Mouse (Mus musculus): ENCODE results near the gene Slc24a4. TPM values are rescaled to one million over a fixed set of nuclear protein-coding genes. Genes with fewer than 3 reads are reported as not detected.
A peak's percentile ranks its signal among the peaks of the same experiment; 100 is the strongest.

The Slc24a4 gene
- polyA plus RNA-seq, 1 experiment from 2014 or later, result 0.18 TPM

DNA sequence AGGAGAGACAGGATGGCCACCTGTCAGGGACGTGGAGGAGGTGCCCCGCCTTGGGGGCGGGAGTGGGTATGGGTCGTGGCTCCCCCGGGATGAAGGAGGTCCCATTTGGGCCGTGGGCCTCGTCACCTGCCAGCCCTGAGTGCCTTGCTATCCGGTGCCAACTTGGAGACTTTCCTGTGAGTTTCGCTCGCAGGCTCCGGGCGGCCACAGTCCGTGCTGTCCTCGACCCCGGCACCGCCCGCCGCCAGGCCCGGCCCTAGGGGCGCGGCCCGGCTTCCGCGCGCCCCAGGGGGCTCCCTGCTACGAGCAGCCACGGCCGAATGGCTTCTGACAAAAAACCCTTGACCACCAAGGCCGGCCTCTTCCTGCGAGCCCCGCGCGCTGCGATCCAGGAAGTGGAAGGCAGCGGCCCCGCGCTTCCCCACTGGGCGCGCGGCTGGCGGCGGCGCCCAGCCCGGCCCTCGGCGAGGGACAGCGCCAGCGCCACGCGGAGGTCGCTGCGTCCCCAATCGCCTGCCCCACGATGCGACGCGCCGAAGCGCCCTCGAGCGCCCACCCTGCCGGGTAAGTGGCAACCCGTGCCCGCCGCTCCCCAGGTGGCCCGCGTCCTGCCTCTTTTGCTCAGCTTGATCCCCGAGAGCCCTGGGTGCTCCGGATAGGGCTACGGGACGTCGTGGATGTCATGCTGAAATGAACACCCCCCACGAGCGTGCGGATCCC lies 154.4 kb downstream of the Slc24a4 start, which contains the start of gene Rin3:
Gene Rin3 (plus strand): TSS at position 286 of the 720 bp plus-strand sequence.
- 0 out of 2 replicates have a peak, but pooled peaks cover 5% of the 10 kb centered on the region for H3K9me3 ChIP-seq (replicated peaks; ENCODE audit: control insufficient read depth, low read length)
- peak within 1 kb of the TSS; percentile 97 for H3K4me2 ChIP-seq (ENCODE audit: low read depth, low read length)
- under 1% methylated on average over 75 of the region's 75 CpGs for WGBS
- peak within 1 kb of the TSS; percentile 81 for H3K27ac ChIP-seq (ENCODE audit: low read length)
- peaks cover 44% of the 10 kb centered on the region for H3K4me1 ChIP-seq (ENCODE audit: control insufficient read depth, insufficient read depth, low read length)
- H3K27me3 ChIP-seq (ENCODE audit: control insufficient read depth, insufficient read depth, low read length), result no peaks in the 10 kb centered on the region
- H3K9ac ChIP-seq (ENCODE audit: low read length), result peak within 1 kb of the TSS; percentile 90
- peak; percentile 61 for ATAC-seq (ENCODE audit: insufficient read depth, low FRiP score)
- H3K36me3 ChIP-seq (ENCODE audit: control insufficient read depth, insufficient read depth, low read length), result no peaks in the 10 kb centered on the region
- peak within 1 kb of the TSS; percentile 70 for H3K4me3 ChIP-seq (replicated peaks; ENCODE audit: low read length)

DNA sequence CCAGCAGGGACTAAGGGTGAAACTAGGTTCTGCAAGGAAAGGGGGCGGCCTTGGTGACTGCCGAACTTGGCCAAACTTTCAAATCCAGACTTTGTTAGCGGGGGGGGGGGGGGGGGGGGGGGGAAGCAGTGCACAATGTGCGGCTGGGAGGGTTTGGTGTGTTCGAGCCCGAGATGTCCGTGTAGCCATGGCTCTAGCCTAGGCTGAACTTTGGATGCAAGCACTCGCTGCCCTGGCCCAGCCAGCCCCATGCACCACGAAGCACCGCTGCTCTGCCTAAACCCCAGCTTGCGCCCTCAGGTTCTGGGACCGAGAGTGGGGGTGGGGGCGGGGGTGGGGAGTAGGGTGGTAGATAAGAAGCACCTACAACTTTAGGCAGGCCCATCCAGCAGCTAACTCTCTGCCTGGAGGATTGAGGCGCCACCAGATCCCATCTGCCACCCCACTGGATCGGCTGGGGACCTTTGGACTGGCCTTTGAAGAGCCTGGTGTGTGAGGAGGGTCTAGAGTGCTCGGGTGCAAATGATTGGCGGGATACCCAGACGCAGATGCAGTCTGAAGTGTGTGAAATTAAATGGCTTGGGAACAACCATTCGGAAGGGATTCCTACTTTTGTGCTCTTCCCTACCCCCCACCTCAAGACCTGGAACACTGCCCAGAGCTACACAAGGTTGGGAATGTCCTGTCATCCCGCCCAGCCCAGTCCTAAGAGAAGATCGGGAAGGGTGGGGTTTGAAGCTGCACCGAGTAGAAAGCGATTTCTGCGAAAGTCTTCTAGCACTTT lies 155.1 kb downstream of the Slc24a4 start:
- peaks cover 52% of the 10 kb centered on the region for H3K4me1 ChIP-seq (ENCODE audit: control insufficient read depth, insufficient read depth, low read length)
- H3K27me3 ChIP-seq (ENCODE audit: control insufficient read depth, insufficient read depth, low read length), result no peaks in the 10 kb centered on the region
- H3K4me3 ChIP-seq (replicated peaks; ENCODE audit: low read length), result peak overlapping the region; percentile 70
- 0 out of 2 replicates have a peak, but pooled peaks cover under 1% of the 10 kb centered on the region for H3K9me3 ChIP-seq (replicated peaks; ENCODE audit: control insufficient read depth, low read length)
- peak; percentile 54; the same call in 1 of the 2 replicates for ATAC-seq (ENCODE audit: insufficient read depth, low FRiP score)
- 4% methylated on average over 22 of the region's 24 CpGs for WGBS
- peak overlapping the region; percentile 97 for H3K4me2 ChIP-seq (ENCODE audit: low read depth, low read length)
- H3K9ac ChIP-seq (ENCODE audit: low read length), result peak overlapping the region; percentile 90
- peak overlapping the region; percentile 81 for H3K27ac ChIP-seq (ENCODE audit: low read length)
- H3K36me3 ChIP-seq (ENCODE audit: control insufficient read depth, insufficient read depth, low read length), result no peaks in the 10 kb centered on the region

- Histone ChIP-seq H3K4me1 (ENCODE audit: control insufficient read depth, insufficient read depth, low read length) (peaks cover 56% of the 10 kb centered on the region), H3K4me2 (ENCODE audit: low read depth, low read length) (peak overlapping the region; percentile 97), H3K9ac (ENCODE audit: low read length) (peak overlapping the region; percentile 90), H3K4me3 (replicated peaks; ENCODE audit: low read length) (peak overlapping the region; percentile 70), H3K9me3 (replicated peaks; ENCODE audit: control insufficient read depth, low read length) (no peaks in the 10 kb centered on the region), H3K36me3 (ENCODE audit: control insufficient read depth, insufficient read depth, low read length) (no peaks in the 10 kb centered on the region), H3K27ac (ENCODE audit: low read length) (peak overlapping the region; percentile 81), H3K27me3 (ENCODE audit: control insufficient read depth, insufficient read depth, low read length) (no peaks in the 10 kb centered on the region)
- 20% methylated on average over 9 of the region's 9 CpGs for WGBS
- ATAC-seq (ENCODE audit: insufficient read depth, low FRiP score), result no peak
Measured at GRCm38 (mm10) chr12:102284267-102284610, 155.7 kb downstream of the Slc24a4 start.

DNA sequence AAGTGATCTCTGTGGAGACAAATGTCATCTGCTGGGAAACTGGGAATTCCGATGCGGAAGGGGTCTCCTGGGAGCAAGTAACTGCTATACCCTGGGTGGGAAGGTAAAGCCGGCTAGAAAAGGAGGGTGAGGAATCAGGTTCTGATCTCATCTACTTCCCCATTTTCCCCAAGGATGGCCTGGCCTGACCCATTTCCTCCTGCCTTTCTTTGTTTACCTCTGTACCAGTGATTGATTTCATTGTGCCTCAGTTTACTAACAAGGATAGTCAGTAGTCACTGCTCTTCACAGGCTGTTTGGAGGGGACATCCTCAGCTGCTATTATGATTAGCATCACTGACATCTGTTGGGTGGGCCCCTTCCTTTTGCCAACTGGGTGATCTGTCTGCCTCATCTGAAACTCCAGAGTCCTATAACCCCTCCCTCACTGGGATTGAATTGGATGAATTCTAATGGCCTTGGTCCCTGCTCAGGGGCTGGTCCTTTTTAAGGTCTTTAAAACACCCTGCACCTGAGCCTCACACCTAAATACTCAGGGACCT lies 156.2 kb downstream of the Slc24a4 start:
- peaks cover 56% of the 10 kb centered on the region for H3K4me1 ChIP-seq (ENCODE audit: control insufficient read depth, insufficient read depth, low read length)
- H3K27me3 ChIP-seq (ENCODE audit: control insufficient read depth, insufficient read depth, low read length), result no peaks in the 10 kb centered on the region
- no peaks in the 10 kb centered on the region for H3K9me3 ChIP-seq (replicated peaks; ENCODE audit: control insufficient read depth, low read length)
- peak overlapping the region; percentile 97 for H3K4me2 ChIP-seq (ENCODE audit: low read depth, low read length)
- WGBS, result 25% methylated on average over 3 of the region's 3 CpGs
- no peaks in the 10 kb centered on the region for H3K36me3 ChIP-seq (ENCODE audit: control insufficient read depth, insufficient read depth, low read length)
- peak overlapping the region; percentile 81 for H3K27ac ChIP-seq (ENCODE audit: low read length)
- ATAC-seq (ENCODE audit: insufficient read depth, low FRiP score), result no peak
- H3K4me3 ChIP-seq (replicated peaks; ENCODE audit: low read length), result peak overlapping the region; percentile 70
- H3K9ac ChIP-seq (ENCODE audit: low read length), result peak overlapping the region; percentile 90

DNA sequence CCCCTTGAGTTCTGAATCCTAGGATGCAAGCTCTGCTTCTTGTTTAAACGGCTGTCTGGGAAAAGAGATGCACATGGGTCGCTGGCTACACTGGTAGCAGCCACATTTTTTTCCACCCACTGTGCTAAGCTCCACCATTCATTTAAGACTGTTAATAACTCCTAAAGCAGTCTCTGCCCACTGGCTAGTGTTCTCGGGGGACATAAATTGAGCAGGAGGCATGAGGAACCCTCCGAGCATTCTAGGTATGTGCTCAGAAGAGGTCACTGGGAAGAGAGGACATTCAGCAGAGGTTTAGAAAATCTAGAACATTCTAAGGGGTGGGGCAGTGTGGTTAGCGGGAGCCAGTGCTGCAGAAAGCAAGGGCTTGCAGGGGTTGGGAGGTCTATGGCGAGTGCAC lies 156.8 kb downstream of the Slc24a4 start:
- H3K4me2 ChIP-seq (ENCODE audit: low read depth, low read length), result peak overlapping the region; percentile 97; the same call in 1 of the 2 replicates
- H3K27me3 ChIP-seq (ENCODE audit: control insufficient read depth, insufficient read depth, low read length), result no peaks in the 10 kb centered on the region
- no peak for ATAC-seq (ENCODE audit: insufficient read depth, low FRiP score)
- H3K27ac ChIP-seq (ENCODE audit: low read length), result peak overlapping the region; percentile 23; the same call in 1 of the 2 replicates
- WGBS, result 66% methylated on average over 6 of the region's 6 CpGs
- H3K9me3 ChIP-seq (replicated peaks; ENCODE audit: control insufficient read depth, low read length), result no peaks in the 10 kb centered on the region
- peaks cover 56% of the 10 kb centered on the region for H3K4me1 ChIP-seq (ENCODE audit: control insufficient read depth, insufficient read depth, low read length)
- no peak overlapping the region for H3K4me3 ChIP-seq (replicated peaks; ENCODE audit: low read length)
- H3K9ac ChIP-seq (ENCODE audit: low read length), result peak overlapping the region; percentile 90; the same call in 1 of the 2 replicates
- H3K36me3 ChIP-seq (ENCODE audit: control insufficient read depth, insufficient read depth, low read length), result no peaks in the 10 kb centered on the region

GRCm38 (mm10) chr12:102285779-102286178 lies 157.2 kb downstream of the Slc24a4 start:
- H3K4me1 ChIP-seq (ENCODE audit: control insufficient read depth, insufficient read depth, low read length), result peaks cover 56% of the 10 kb centered on the region
- H3K36me3 ChIP-seq (ENCODE audit: control insufficient read depth, insufficient read depth, low read length), result no peaks in the 10 kb centered on the region
- no peaks in the 10 kb centered on the region for H3K9me3 ChIP-seq (replicated peaks; ENCODE audit: control insufficient read depth, low read length)
- no peak overlapping the region for H3K27ac ChIP-seq (ENCODE audit: low read length)
- no peaks in the 10 kb centered on the region for H3K27me3 ChIP-seq (ENCODE audit: control insufficient read depth, insufficient read depth, low read length)
- H3K9ac ChIP-seq (ENCODE audit: low read length), result no peak overlapping the region
- H3K4me2 ChIP-seq (ENCODE audit: low read depth, low read length), result no peak overlapping the region
- no peak overlapping the region for H3K4me3 ChIP-seq (replicated peaks; ENCODE audit: low read length)
- WGBS, result 57% methylated on average over 5 of the region's 5 CpGs
- no peak for ATAC-seq (ENCODE audit: insufficient read depth, low FRiP score)

GRCm38 (mm10) chr12:102286681-102287414 lies 158.3 kb downstream of the Slc24a4 start:
- Histone ChIP-seq H3K9me3 (replicated peaks; ENCODE audit: control insufficient read depth, low read length) (no peaks in the 10 kb centered on the region), H3K4me2 (ENCODE audit: low read depth, low read length) (peak overlapping the region; percentile 13; the same call in 1 of the 2 replicates), H3K4me1 (ENCODE audit: control insufficient read depth, insufficient read depth, low read length) (peaks cover 61% of the 10 kb centered on the region), H3K27me3 (ENCODE audit: control insufficient read depth, insufficient read depth, low read length) (no peaks in the 10 kb centered on the region), H3K36me3 (ENCODE audit: control insufficient read depth, insufficient read depth, low read length) (no peaks in the 10 kb centered on the region), H3K9ac (ENCODE audit: low read length) (peak overlapping the region; percentile 37; the same call in 1 of the 2 replicates), H3K4me3 (replicated peaks; ENCODE audit: low read length) (no peak overlapping the region), H3K27ac (ENCODE audit: low read length) (peak overlapping the region; percentile 84)
- WGBS, result 35% methylated on average over 10 of the region's 10 CpGs
- ATAC-seq (ENCODE audit: insufficient read depth, low FRiP score), result peak; percentile 37; the same call in 1 of the 2 replicates

DNA sequence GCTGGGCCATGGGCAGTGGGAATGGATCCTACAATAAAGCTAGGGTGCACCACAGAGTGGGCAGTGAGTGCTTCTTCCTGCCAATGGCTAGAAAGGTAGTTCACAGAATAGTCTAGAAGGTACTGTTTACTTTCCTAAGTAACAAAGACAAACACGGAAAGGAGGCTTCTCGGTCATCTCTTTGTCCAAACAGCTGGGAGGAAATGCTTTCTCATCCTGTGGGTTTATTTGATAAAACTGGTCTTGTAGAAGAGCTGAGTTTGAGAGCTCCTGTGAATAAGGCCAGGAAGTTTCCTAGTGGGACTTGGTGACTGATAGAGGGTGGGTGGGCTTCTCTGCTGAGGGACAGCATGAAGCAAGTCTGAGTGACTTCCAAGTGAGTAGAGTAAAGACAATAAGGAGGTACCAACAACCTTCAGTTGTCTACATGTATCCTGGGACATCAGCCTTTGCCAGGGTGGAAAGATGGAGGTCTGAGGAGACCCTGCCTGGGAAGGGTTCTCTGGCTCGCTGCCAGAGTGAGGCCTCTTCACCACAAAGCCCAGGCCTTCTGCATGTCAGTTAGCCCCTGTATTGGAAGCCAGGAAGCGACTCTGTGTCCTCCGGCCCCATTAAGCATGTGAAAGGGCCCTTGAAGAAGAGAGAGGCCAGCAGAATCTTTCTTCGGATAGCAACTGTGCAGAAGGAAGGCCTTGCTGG lies 159.5 kb downstream of the Slc24a4 start:
- WGBS, result 45% methylated on average over 6 of the region's 6 CpGs
- H3K9ac ChIP-seq (ENCODE audit: low read length), result no peak overlapping the region
- H3K9me3 ChIP-seq (replicated peaks; ENCODE audit: control insufficient read depth, low read length), result no peaks in the 10 kb centered on the region
- H3K27me3 ChIP-seq (ENCODE audit: control insufficient read depth, insufficient read depth, low read length), result no peaks in the 10 kb centered on the region
- peaks cover 66% of the 10 kb centered on the region for H3K4me1 ChIP-seq (ENCODE audit: control insufficient read depth, insufficient read depth, low read length)
- H3K4me2 ChIP-seq (ENCODE audit: low read depth, low read length), result no peak overlapping the region
- peak overlapping the region; percentile 22; the same call in 1 of the 2 replicates for H3K27ac ChIP-seq (ENCODE audit: low read length)
- H3K36me3 ChIP-seq (ENCODE audit: control insufficient read depth, insufficient read depth, low read length), result no peaks in the 10 kb centered on the region
- no peak for ATAC-seq (ENCODE audit: insufficient read depth, low FRiP score)
- H3K4me3 ChIP-seq (replicated peaks; ENCODE audit: low read length), result no peak overlapping the region

Measured in stomach, embryonic 16.5 days (tissue).